Mouse (Mus musculus) left cerebral cortex, adult 18-20 months (tissue): Measurements from ENCODE around the gene Rps6ka5. TPM values are rescaled to one million over a fixed set of nuclear protein-coding genes. Genes with fewer than 3 reads are reported as not detected.

Experiments used
- DNase-seq, 2 experiments: peaks; one replicate each; pipeline ENCODE4 v3.0.0; 2021 to 2022; ENCODE audit warnings: low spot score in 2 of 2, mixed read lengths in 1 of 2
- total RNA-seq, 2 experiments: library from RNA; stranded (reverse); gene quantifications; 2 replicates each; pipeline ENCODE4 v1.2.3; 2021

Gene Rps6ka5
- total RNA-seq, 2 experiments from 2014 or later: 22.8 to 27.7 TPM

DNA sequence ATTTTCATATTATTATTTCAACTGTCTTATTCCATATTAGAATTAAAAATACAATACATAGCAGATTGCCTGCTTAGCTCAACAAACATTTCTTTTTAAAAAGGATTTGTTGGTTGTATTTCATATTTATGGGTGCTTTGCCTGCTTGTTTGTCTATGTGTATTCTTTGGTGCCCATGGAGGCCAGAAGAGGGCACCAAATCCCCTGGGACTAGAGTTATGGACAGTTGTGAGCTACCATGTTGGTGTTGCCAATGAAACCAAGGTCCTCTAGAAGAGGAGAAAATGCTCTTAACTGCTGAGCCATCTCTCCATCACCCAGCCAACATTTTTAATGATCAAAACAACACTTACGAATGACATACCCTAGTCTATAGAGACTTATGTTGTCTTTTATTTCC, 120.0 kb downstream of the Rps6ka5 start:
- no peak for DNase-seq

DNA sequence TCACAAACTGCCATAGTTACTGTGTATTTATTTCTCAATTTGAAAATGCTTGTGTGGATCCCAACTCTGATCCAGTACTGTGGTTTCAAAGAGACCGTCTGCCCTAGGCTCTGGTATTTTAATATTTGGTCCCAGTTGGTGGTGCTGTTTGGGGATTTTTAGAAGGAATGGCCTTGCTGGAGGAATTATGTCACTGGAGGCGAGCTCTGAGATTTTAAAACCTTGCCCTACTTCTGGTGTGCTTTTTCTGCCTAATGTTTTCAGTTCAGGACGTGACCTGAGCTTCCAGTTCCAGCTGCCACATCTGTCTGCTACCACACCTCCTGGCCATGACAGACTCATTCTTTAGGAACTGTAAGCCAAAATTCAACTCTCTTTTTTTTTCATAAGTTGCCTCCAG, 121.2 kb downstream of the Rps6ka5 start:
- DNase-seq: no peak

DNA sequence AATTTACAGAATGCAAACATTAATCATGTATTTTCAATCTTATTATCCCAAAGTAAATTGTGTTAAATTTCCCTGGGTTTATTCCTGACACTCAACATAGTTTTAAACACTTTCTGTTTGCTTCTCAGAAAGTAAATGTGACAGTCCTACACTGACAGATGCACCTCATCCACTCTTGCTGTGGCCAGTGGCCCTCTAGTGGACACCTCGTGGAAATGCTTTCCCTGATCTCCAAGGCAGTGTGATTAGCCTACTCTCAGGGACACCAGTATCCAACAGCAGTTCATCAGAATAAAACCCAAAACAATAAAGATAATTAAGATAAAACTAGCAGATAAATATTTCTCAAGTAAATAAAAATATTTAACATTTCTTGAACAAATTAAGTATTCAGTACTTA, 122.2 kb downstream of the Rps6ka5 start:
- DNase-seq: peak; percentile 19 to 28

DNA sequence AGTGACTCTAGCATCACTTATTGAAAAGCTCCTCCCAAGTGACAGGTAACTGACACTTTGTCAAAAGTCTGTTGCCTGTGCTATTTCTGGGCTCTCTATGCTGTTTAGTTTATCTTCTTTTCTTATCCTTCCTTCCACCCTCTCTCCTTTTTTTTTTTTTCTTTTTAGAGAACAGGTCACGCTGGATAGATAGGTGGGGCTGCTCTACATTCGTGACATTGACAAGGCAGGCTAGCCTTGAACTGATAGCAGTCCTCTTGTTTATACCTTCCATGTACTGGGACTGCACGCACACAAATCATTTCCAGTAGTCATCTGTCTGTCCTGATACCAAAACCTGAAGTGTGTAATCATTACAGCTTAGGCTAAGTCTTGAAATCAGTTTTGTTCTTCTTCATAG, 132.1 kb downstream of the Rps6ka5 start:
- DNase-seq: no peak

DNA sequence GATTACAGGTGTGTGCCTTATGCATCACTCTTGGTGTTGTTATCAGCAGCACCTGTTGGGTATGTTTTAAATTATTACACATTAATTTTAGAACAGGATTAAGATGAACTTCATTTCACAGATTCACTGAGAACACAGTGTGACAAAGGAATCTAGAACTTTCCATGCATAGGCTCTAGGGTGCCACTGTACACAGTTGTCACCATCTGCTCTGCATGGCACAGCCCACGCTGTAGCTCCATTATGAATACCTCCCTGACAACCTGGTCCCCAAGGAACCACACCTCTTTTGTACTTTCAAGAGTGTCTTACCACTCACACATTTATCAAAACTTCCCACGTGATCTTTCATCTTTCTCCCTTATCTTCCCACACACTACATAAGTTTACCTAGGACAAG, 140.2 kb downstream of the Rps6ka5 start:
- DNase-seq: peak in 1 of 2 experiments; percentile 18

DNA sequence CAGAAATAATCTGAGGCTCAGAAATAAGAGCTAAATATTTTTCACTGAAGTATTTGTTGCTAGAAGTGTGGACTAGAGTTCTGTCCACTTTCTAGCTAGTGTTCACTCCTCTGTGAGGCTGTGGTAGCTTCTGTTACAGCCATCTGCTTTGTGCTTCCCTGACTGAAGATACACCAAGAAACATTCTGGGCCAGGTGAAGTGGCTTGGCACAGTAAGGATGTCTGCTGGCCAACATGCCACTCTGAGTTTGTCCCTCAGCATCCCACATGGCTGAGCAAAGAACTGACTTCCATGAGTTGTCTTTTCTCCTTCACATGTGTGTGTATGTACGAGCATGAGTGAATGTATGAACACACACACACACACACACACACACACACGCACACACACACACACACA, 147.6 kb downstream of the Rps6ka5 start:
- DNase-seq: no peak

DNA sequence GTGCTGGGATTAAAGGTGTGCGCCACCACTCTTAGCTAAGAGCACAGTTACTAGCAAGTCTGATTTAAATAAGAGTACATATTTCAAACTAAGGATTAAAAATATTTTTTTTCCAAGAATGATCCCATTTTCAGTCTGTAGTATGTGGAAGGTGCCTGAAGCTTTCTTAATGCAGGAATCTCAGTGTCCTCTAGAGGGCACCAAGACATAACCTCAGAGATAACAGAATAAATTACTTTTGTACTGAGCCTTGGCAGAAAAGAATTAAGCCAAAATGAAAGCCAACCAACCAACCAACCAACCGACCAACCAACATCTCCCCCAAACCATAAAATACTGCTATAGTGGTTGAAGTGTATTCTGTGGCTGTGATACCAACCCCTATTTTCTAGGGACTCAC, 148.5 kb downstream of the Rps6ka5 start:
- DNase-seq: peak; percentile 47 to 64

DNA sequence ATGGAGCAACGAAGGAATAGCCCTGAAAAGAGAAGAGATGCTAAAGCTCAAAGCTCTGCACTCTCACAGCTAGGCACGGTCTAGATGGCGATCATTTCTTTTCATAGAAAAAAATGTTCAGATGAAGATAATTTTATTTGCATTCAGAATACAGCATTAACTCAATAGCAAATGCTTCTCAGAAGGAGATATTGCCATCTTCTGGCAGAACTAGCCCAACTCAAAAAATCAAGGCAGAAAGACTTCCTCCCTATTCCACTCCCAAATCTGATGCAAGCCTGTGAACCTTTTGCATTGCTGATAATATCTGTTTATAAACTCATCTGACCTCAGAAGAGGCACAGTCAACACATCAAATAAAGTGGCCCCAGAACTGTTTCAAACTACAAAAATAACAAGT, 151.0 kb downstream of the Rps6ka5 start:
- DNase-seq: peak in 1 of 2 experiments; percentile 13

DNA sequence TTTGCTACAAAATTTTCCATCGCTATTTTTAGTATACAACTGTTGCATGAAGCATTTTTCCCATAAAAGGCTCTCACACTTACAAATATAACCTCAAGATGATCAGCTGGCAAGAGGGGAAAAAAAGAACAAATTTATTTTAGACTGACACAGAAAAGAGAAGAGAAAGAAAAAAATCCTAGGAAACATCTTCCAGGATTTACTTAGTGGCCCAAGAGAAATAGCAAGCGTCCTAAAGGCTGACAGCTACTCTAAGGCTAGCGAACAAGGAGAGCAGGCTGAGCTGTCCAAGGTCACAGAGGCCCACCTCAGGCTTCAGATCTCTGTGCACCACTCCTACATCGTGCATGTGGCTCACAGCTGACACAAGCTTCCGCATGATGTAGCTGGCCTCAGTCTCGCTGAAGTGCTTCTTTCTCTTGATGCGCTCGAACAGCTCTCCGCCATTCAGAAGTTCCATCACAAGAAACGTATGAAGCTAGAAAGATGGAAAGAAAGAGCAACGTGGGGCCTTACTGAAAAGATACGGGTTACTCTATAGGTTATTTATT, 156.2 kb downstream of the Rps6ka5 start:
- peak in 1 of 2 experiments; percentile 30 for DNase-seq

DNA sequence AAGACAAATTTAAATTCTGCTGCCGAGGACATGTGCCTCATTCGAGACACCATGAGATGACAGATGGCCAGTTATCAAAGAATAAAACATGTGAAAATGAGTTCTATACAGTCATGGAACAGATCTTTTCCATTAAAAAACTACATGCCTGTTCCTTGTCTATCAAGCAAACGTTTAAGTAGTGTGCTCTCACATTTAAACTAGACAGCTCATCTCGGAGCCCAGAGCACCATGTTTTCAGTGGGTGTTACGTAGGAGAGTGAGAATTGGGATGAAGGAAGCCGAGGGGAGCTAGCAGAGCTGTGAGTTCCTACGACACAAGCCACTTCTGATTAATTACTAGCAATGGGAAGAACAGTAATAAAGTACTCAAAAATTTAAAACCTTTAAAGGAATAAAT, 158.0 kb downstream of the Rps6ka5 start:
- DNase-seq: peak; percentile 66 to 74

DNA sequence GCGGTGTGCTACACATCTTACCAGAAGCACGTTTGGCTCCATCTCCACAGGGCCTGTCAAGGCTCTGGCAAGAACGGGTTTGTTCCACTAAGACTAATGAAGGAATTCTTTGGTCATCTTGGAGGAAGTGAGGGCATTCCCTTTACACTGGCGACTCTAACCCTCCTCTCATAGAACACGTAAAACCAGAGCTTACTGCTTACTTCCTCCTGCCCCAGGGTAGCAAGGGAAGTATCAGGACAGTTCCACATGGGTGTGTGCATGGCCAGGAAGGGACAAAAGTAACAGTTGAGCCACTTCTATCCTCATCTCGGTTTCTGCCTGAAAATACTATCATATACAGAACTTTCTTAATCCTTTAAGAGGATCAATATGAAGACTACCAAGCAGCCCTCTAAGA, 158.7 kb downstream of the Rps6ka5 start:
- DNase-seq: no peak

DNA sequence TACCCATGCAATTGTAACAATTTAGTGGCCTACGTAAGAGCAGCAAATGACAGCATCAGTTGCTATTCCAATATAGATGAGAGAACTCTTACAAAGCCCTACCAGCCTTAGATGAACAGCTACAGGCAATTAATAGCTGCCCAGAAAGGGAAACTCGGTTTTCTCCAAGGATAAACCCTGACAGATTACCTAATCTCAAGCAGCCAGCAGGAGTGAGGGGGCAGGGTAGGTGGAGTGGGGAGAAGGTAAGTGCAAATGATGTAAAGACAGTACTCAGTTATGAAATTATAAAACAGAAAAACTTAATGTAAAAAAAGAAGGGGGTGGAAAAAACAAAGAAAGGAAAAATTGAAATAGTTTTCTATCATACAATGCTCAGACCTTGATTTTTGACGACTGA, 159.2 kb downstream of the Rps6ka5 start:
- peak in 1 of 2 experiments; percentile 33 for DNase-seq

DNA sequence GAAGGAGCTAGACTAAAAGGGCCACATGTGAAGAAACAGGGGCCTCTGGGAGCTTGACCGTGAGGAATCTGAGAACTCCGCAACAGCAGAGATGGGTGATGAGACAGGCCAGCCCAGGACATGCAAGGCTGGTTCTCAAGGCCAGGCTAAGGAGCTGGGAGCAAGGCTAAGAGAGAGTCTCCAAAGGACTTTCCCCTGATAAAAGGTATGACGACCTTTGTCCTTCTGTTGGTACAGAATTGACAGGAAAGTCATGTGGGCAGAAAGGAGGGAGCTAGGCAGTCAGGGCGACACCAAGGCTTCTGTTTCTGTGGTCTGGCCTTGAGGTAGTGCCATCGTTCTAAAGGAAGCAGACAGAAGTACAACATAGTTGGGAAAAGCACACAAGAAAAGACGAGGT, 173.1 kb downstream of the Rps6ka5 start:
- DNase-seq: no peak

DNA sequence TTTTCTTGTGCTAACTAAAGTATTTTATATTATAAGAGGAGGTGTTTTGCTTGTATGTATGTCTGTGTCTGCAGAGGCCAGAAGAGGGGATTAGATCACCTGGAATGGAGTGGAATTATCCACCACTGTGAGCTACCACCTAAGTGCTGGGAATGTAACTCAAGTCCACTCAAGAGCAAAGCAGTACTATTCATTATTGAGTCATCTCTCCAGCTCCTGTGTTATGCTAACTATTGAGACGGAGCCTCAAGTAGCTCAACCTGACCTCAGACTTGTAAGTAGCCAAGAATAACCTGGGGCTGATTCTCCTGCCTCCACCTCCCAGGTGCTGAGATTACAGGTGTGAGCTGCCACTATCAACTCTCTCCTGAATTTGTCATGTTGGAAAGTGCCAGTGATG, 174.8 kb downstream of the Rps6ka5 start:
- no peak for DNase-seq

DNA sequence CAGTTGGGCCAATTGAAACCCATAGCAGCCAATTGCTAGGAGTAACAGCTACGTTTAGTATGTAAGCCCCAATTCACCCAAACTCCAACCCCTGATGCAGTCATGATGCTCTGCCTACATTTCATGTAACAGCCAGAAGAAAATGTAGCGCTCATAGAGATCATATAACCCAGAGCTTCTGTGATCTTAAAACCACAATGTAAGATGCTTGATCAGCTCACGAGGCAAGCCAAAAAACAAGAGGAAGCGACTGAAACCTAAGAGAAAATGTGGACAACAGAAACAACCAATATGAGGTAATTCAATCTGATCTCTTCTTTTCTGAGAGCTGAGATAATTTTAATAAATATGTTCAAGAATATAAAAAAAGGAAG, 182.6 kb downstream of the Rps6ka5 start:
- no peak for DNase-seq

DNA sequence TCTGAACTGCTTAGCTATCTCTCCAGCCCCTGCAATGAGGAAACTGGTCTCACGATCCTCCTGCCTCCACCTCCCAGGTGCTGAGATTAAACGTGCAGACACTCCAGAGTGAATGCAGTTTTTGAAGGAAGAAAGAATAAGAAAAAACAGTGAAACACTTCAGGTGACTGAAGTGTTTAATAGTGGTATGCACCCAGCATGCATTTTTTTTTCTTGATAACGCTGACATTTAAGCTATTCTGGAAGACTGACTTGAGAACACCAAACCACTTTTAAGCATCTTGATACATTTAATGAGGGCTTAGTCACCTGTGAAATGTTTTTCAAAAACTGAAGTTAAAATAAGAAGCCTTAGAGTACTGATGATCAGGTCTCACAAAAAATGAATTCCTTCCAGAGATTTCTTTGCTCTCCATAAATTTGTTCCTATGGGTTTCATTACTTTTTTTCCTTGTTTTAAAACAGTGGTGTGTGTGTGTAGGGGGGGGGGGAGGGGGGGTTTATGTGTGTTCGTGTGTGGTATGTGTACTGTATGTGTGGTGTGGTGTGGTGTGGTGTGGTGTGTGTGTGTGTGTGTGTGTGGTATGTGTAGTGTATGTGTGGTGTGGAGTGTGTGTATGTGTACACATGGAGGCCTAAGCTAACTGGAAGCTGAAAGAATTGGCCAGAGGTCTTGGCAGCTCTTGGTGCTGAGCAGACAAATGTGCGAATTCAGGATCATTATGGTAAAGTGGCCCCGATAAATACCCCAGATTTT, 183.2 kb downstream of the Rps6ka5 start:
- DNase-seq: no peak

DNA sequence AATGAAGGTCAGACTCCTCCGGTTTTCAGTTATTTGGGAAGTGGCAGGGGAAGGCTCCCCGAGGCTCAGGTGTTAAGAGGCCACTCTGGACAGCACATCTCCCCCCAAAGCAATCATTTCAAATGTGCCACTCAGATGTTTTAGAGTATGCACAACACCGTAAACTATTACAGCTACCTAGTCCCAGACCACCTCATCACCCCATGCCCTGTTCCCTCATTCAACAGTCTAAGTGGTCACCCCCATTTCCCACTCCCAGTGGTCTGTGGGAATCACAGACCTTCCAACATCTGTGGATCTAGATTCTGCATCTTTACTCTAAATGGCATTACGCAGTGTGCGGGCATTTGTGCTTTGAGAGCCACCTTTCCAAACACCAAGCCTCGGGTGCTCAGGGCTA, 184.3 kb downstream of the Rps6ka5 start:
- DNase-seq: no peak

DNA sequence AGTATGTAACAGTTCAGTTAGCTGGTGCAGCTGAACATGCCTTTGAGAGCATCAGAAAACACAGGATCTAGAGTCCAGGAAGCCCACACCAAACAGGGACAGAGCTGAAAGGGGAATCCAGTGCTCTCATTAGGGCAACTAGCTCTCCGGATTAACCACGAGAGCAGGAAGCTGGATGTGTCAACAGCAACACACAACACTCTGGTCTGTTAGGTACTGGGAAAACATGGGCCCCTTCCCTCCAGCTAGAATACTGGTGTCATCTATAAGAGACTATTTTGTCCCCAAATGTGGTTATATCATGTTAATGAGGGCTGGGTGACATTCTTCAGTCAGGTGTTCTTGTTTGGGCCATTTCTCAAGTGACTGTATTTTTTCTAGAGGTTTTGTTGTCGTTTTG, 184.7 kb downstream of the Rps6ka5 start:
- no peak for DNase-seq

DNA sequence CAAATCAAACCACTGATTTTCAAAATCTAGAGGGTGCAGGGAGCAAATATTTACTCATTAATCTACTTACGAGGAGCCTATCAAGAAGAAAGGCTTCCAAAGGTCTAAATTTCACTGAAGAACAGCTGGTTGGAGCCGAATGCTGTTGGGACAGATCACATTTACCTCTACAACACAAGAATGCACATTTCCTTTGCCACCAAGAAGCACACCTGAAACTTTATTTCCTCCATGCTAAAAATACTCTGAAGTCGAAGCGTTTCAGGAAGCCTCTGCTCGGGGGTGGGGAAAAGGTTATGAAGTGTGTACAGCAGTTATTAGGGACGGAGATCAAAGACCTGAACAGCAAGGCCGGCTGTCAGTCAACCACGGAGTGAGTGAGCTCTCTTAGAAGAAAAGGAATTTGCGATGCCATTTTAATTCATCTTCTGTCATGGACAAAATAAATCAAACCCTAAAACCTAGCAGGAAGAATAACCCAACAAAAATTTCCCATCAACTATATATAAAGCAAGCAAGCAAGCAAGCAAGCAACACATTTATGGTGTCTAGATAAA, 187.5 kb downstream of the Rps6ka5 start:
- no peak for DNase-seq

DNA sequence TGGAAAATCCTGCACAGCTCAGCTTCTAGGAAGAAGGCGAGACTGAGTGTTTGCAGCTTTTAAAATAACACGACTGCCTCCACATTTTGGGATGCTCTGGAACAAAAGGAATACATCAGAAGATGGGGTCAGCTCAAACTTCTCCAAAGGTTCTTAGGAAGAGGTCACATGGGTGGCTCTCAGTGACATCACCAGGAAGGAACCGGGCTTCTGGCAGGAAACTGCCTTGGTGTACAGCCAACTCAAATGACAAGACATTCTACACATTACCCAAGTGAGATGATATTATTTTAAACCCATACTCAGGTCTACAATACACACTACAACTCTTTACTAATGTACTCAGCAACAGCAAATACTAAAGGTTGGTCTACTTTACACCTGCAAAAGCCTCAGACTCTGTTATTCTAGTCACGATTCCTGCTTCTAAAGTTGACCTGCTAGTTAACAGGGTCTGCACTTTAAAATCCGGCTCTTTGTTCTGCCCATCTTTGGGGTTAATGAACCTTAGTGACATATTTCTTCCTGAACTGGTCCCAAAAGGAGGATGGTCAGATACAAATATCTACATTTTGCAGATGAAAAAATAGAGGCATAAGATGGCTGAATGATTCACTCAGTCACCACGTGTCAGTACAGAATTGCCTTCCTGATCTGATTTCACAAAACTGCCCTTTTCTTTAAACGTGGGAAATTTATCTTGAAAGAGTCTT, 188.2 kb downstream of the Rps6ka5 start:
- no peak for DNase-seq

DNA sequence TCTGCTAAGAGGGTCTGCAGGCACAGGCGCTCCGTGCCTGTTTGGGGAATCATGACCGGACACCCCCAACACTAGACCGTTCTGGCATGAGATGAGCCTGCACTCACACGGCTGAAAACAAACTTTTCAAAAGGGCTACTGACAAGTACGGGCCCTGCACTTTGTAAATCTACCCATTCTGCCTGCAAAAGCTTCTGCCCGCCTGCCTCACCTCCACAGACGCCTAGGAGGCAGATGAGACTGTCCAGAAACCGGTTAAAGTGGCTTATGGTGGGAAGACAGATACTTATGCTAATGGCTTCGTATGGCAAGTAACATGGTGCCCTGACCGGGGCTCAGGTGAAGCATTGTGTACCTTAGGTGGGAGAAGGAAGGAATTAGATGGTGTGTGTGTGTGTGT, 189.7 kb downstream of the Rps6ka5 start:
- DNase-seq: no peak

DNA sequence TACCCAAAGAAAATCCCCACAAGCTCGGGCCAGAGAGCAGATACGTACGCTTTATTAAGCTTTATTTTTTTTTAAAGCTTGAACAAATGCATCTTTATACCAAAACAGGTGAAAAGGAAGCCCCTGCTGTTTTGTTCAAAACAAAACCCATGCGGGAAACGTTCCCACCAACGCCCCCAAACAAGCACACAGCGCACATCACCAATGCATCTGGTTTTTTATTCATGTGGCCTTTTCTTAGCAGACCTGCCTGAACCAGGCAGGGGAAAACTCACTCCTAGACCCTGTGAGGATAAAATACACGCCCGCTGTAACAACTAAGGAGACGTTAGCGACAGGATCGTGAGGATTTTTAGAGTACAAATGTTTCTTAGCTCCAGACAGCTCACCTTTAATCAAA, 191.8 kb downstream of the Rps6ka5 start:
- no peak for DNase-seq
